Mouse (Mus musculus): ENCODE results near the gene Taf6.

GRCm38 (mm10) chr5:138222111-138222510 lies 34.9 kb upstream of the Taf6 start:
- TF ChIP-seq CTCF (IDR thresholded peaks at IDR 0.05) (no peak; the same call in none of the 2 replicates), POLR2A (IDR thresholded peaks at IDR 0.05; ENCODE audit: insufficient read depth, low read depth, low read length) (no peak)

All from heart, adult 2 months (tissue).